ENCODE assay signal across 10 mouse cellular contexts in genomic region chr4:107538116-107538515, GRCm38 (mm10).
DNase-seq lines count a peak whose midpoint lies in the region; ATAC-seq and TF ChIP-seq lines count a peak whose summit lies in the region.
"Had no signal": no experiment of that assay in that cellular context is flagged by ENCODE, and none has a peak within 500 bp of the region (broad histone marks: within the 10 kb centered on the region; RNA-seq: fewer than 3 reads in every experiment).

No protein-coding gene starts in this region.

- H3K27ac ChIP-seq in kidney, embryonic 14.5 days (ENCODE audit: low read depth, low read length), result no peak overlapping the region
- no peak overlapping the region for H3K27ac ChIP-seq in hindbrain, postnatal 0 days
- no peak overlapping the region for H3K27ac ChIP-seq in heart, embryonic 11.5 days (ENCODE audit: low read depth, low read length)

- H3K9me3 ChIP-seq in kidney, embryonic 14.5 days (ENCODE audit: control insufficient read depth, low read length), result no peaks in the 10 kb centered on the region
- H3K9me3 ChIP-seq in hindbrain, postnatal 0 days (ENCODE audit: low read length), result no peaks in the 10 kb centered on the region
- no peaks in the 10 kb centered on the region for H3K9me3 ChIP-seq in heart, embryonic 11.5 days (replicated peaks; ENCODE audit: control insufficient read depth, low read length)

- H3K27me3 ChIP-seq in kidney, embryonic 14.5 days (ENCODE audit: control insufficient read depth, insufficient read depth, low read length), result no peaks in the 10 kb centered on the region
- no peaks in the 10 kb centered on the region for H3K27me3 ChIP-seq in hindbrain, postnatal 0 days (ENCODE audit: insufficient read depth, low read length)
- H3K27me3 ChIP-seq in heart, embryonic 11.5 days (ENCODE audit: control insufficient read depth, insufficient read depth, low read length), result no peaks in the 10 kb centered on the region

- H3K36me3 ChIP-seq in kidney, embryonic 14.5 days (ENCODE audit: control insufficient read depth, insufficient read depth, low read length), result no peaks in the 10 kb centered on the region
- no peaks in the 10 kb centered on the region for H3K36me3 ChIP-seq in hindbrain, postnatal 0 days (ENCODE audit: insufficient read depth, low read length)
- no peaks in the 10 kb centered on the region for H3K36me3 ChIP-seq in heart, embryonic 11.5 days (ENCODE audit: control insufficient read depth, insufficient read depth, low read length)

- H3K4me2 ChIP-seq in kidney, embryonic 14.5 days (replicated peaks; ENCODE audit: low read depth, low read length), result no peak overlapping the region
- no peak overlapping the region for H3K4me2 ChIP-seq in hindbrain, postnatal 0 days (ENCODE audit: low read depth, low read length)
- H3K4me2 ChIP-seq in heart, embryonic 11.5 days, result no peak overlapping the region

- no peak for TF ChIP-seq CTCF in hindbrain, postnatal 0 days (IDR thresholded peaks at IDR 0.05; ENCODE audit: low read depth)

- 27% methylated on average over 13 of the region's 13 CpGs for WGBS in kidney, embryonic 14.5 days
- 45% methylated on average over 13 of the region's 13 CpGs for WGBS in hindbrain, postnatal 0 days
- whole genome bisulfite sequencing in heart, embryonic 11.5 days (ENCODE audit: insufficient replicate concordance), result 42% methylated on average over 13 of the region's 13 CpGs

- DNase-seq in kidney, adult 8-10 months, result no peak
- peak; percentile 40 for DNase-seq in cerebellum, adult 11-12 months
- peak; percentile 73 for DNase-seq in embryo, embryonic 11 days
- no peak for DNase-seq in hindbrain, postnatal 0 days (ENCODE audit: low spot score)
- no peak for DNase-seq in adrenal gland, adult (ENCODE audit: inconsistent age in 2 of 2, low spot score in 1 of 2)
- DNase-seq in c-Kit-positive CD71-positive TER-119-positive erythroid progenitor cells, embryonic 14.5 days (ENCODE audit: low spot score), result no peak

- no peak overlapping the region for H3K4me3 ChIP-seq in kidney, embryonic 14.5 days (ENCODE audit: low read length)
- no peak overlapping the region for H3K4me3 ChIP-seq in hindbrain, postnatal 0 days (ENCODE audit: low read length)
- no peak overlapping the region for H3K4me3 ChIP-seq in heart, embryonic 11.5 days (ENCODE audit: low read depth, low read length)
- H3K4me3 ChIP-seq: myocyte had no signal

- no peaks in the 10 kb centered on the region for H3K4me1 ChIP-seq in kidney, embryonic 14.5 days (ENCODE audit: control insufficient read depth, insufficient read depth, low read length)
- H3K4me1 ChIP-seq in hindbrain, postnatal 0 days (ENCODE audit: insufficient read depth, low read length), result peaks cover 8% of the 10 kb centered on the region; the same call in 1 of the 2 replicates
- H3K4me1 ChIP-seq in heart, embryonic 11.5 days (ENCODE audit: control insufficient read depth, insufficient read depth, low read length), result peaks cover 6% of the 10 kb centered on the region

- peak; percentile 60; the same call in 1 of the 2 replicates for ATAC-seq in kidney, embryonic 14.5 days (ENCODE audit: low FRiP score, low TSS enrichment)
- ATAC-seq in hindbrain, postnatal 0 days, result 0 out of 2 replicates have a peak, but pooled peaks have one; percentile 45
- no peak for ATAC-seq in heart, embryonic 11.5 days (replicated peaks; ENCODE audit: insufficient number of reproducible peaks, low FRiP score, low TSS enrichment)
- ATAC-seq: intestine, postnatal 0 days had no signal

- no peak overlapping the region for H3K9ac ChIP-seq in kidney, embryonic 14.5 days (ENCODE audit: low read depth, low read length)
- H3K9ac ChIP-seq in hindbrain, postnatal 0 days (replicated peaks; ENCODE audit: low read length), result no peak overlapping the region
- no peak overlapping the region for H3K9ac ChIP-seq in heart, embryonic 11.5 days (ENCODE audit: low read depth, low read length)

Comparison
In these comparisons a context has a peak if more than half of its experiments do, and no peak if none do; other contexts are left out.
1. DNase-seq: peak in cerebellum, adult 11-12 months (single experiment) and embryo, embryonic 11 days (single experiment); none in kidney, adult 8-10 months (0 of 2), hindbrain, postnatal 0 days (single experiment), adrenal gland, adult (0 of 2) and c-Kit-positive CD71-positive TER-119-positive erythroid progenitor cells, embryonic 14.5 days (single experiment).